Mouse (Mus musculus) layer of hippocampus, adult 11-12 months (tissue): ENCODE measurements around the gene Mfsd6l.

Source experiments
- DNase-seq: peaks from one replicate; pipeline ENCODE4 v3.0.0; 2022; ENCODE audit warnings: low spot score

Gene Mfsd6l

DNA sequence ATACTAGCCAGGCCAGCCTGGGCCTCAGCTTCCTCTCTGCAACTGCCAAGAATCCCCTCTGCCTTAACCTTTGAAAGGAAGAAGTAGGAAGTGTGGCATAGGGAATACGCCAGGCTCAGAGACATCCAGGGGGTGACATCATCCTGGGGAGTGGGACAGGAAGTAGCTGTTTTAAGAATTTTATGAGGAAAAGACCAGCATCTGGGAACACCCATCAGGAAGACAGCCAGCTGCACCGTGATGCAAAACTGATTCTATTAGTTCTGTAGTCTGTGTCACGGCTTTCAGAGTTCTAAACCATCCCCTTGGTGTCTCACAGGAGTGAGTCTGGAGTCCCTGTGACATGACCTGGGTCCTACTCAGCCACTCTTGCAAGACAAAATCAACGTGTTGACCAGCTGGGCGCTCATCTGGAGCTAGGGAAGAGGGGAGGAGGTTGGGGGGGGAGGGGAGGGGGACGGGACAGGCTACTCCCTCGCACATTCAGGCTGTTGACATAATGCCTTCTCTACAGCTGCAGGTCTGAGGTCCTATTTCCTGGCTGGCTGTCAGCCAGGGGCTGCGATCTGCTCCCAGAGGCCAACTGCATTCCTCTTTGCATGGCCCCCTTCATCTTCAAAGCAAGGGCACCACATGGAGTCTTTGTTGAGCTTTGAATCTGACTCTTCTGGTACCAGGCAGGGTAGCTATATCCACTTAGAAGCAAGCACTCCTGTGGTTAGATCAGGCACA, 46.4 kb downstream of the Mfsd6l start:
- DNase-seq, result no peak

DNA sequence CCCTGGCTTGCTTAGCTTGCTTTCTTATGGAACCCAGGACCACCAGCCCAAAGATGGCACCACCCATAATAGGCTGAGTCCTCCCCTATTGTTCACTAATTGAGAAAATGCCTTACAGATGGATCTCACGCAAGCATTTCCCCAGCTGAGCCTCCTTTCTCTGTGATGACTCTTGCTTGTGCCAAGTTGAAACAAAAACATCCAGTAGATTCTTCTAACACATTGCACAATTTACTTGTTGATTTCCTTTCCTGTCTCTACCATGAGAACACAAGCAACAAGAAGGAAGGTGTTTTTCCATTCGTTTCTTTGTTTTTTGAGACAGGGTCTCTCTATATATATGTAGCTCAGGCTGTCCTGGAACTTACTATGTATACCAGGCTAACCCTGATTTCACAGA, 51.1 kb downstream of the Mfsd6l start:
- DNase-seq, result no peak
